Mouse (Mus musculus): Measurements from ENCODE around the gene Olfr1277. TPM values are rescaled to one million over a fixed set of nuclear protein-coding genes. Genes with fewer than 3 reads are reported as not detected.

The Olfr1277 gene
- polyA plus RNA-seq (2011; ENCODE audit: insufficient read depth, insufficient read length, low replicate concordance, missing spikeins) = not detected in 2 replicates

- WGBS = 67% methylated on average over 2 of the region's 2 CpGs
- no peak within 1 kb of the TSS for H3K27ac ChIP-seq (ENCODE audit: control insufficient read depth, insufficient read depth, low read depth, low read length, poor library complexity)
- TF ChIP-seq POLR2A (IDR thresholded peaks at IDR 0.05; ENCODE audit: borderline replicate concordance, control insufficient read depth, low read depth, low read length) (no peak), CTCF (IDR thresholded peaks at IDR 0.05; ENCODE audit: control insufficient read depth, insufficient read depth, low read length) (no peak)
Measured at GRCm38 (mm10) chr2:111274006-111274405, at the start of gene Olfr1277. Gene Olfr1277 (minus strand): TSS chr2:111274106.

GRCm38 (mm10) chr2:111313717-111314116 lies 39.8 kb upstream of the Olfr1277 start, which contains the start of gene Olfr1280:
Gene Olfr1280 (plus strand): TSS chr2:111314017.
- no peak for TF ChIP-seq CTCF (IDR thresholded peaks at IDR 0.05; ENCODE audit: control insufficient read depth, insufficient read depth, low read length)
- TF ChIP-seq POLR2A (IDR thresholded peaks at IDR 0.05; ENCODE audit: borderline replicate concordance, control insufficient read depth, low read depth, low read length) = no peak
- H3K4me1 ChIP-seq (ENCODE audit: control insufficient read depth, insufficient read depth, low read length) = no peaks in the 10 kb centered on the region
- no peak within 1 kb of the TSS for H3K27ac ChIP-seq (ENCODE audit: control insufficient read depth, insufficient read depth, low read depth, low read length, poor library complexity)
- no peak within 1 kb of the TSS for H3K4me3 ChIP-seq (replicated peaks; ENCODE audit: control insufficient read depth, low read depth, low read length)

More at GRCm38 (mm10) chr2:111274006-111274405, at the start of gene Olfr1277:
- H3K4me1 ChIP-seq (ENCODE audit: control insufficient read depth, insufficient read depth, low read length) = no peaks in the 10 kb centered on the region
- H3K4me3 ChIP-seq (replicated peaks; ENCODE audit: control insufficient read depth, low read depth, low read length) = no peak within 1 kb of the TSS

- no peaks in the 10 kb centered on the region for H3K4me1 ChIP-seq (ENCODE audit: control insufficient read depth, insufficient read depth, low read length)
- no peak for TF ChIP-seq CTCF (IDR thresholded peaks at IDR 0.05; ENCODE audit: control insufficient read depth, insufficient read depth, low read length)
- H3K4me3 ChIP-seq (replicated peaks; ENCODE audit: control insufficient read depth, low read depth, low read length) = no peak within 1 kb of the TSS
- H3K27ac ChIP-seq (ENCODE audit: control insufficient read depth, insufficient read depth, low read depth, low read length, poor library complexity) = no peak within 1 kb of the TSS
Measured at GRCm38 (mm10) chr2:111300374-111300773, 26.5 kb upstream of the Olfr1277 start, which contains the start of gene Olfr1279. Gene Olfr1279 (plus strand): TSS chr2:111300635.

GRCm38 (mm10) chr2:111298541-111298940 lies 24.6 kb upstream of the Olfr1277 start:
- no peak overlapping the region for H3K4me3 ChIP-seq (replicated peaks; ENCODE audit: control insufficient read depth, low read depth, low read length)
- no peak overlapping the region for H3K27ac ChIP-seq (ENCODE audit: control insufficient read depth, insufficient read depth, low read depth, low read length, poor library complexity)
- no peaks in the 10 kb centered on the region for H3K4me1 ChIP-seq (ENCODE audit: control insufficient read depth, insufficient read depth, low read length)
- TF ChIP-seq POLR2A (IDR thresholded peaks at IDR 0.05; ENCODE audit: borderline replicate concordance, control insufficient read depth, low read depth, low read length) (no peak), CTCF (IDR thresholded peaks at IDR 0.05; ENCODE audit: control insufficient read depth, insufficient read depth, low read length) (no peak)

- TF ChIP-seq CTCF (IDR thresholded peaks at IDR 0.05; ENCODE audit: control insufficient read depth, insufficient read depth, low read length) = no peak
- no peak for TF ChIP-seq POLR2A (IDR thresholded peaks at IDR 0.05; ENCODE audit: borderline replicate concordance, control insufficient read depth, low read depth, low read length)
- H3K4me1 ChIP-seq (ENCODE audit: control insufficient read depth, insufficient read depth, low read length) = no peaks in the 10 kb centered on the region
- no peak within 1 kb of the TSS for H3K4me3 ChIP-seq (replicated peaks; ENCODE audit: control insufficient read depth, low read depth, low read length)
- no peak within 1 kb of the TSS for H3K27ac ChIP-seq (ENCODE audit: control insufficient read depth, insufficient read depth, low read depth, low read length, poor library complexity)
Measured at GRCm38 (mm10) chr2:111289836-111290235, 15.9 kb upstream of the Olfr1277 start, which contains the start of gene Olfr1278. Gene Olfr1278 (plus strand): TSS chr2:111290136.

- Histone ChIP-seq H3K4me1 (ENCODE audit: control insufficient read depth, insufficient read depth, low read length) (no peaks in the 10 kb centered on the region), H3K27ac (ENCODE audit: control insufficient read depth, insufficient read depth, low read depth, low read length, poor library complexity) (no peak within 1 kb of the TSS), H3K4me3 (replicated peaks; ENCODE audit: control insufficient read depth, low read depth, low read length) (no peak within 1 kb of the TSS)
- TF ChIP-seq CTCF (IDR thresholded peaks at IDR 0.05; ENCODE audit: control insufficient read depth, insufficient read depth, low read length) = no peak
- no peak for TF ChIP-seq POLR2A (IDR thresholded peaks at IDR 0.05; ENCODE audit: borderline replicate concordance, control insufficient read depth, low read depth, low read length)
Measured at GRCm38 (mm10) chr2:111254216-111254615, 19.7 kb downstream of the Olfr1277 start, which contains the start of gene Olfr1276. Gene Olfr1276 (plus strand): TSS chr2:111254516.

GRCm38 (mm10) chr2:111235186-111235585 lies 38.7 kb downstream of the Olfr1277 start, which contains the start of gene Olfr1275:
Gene Olfr1275 (minus strand): TSS chr2:111235286.
- no peaks in the 10 kb centered on the region for H3K4me1 ChIP-seq (ENCODE audit: control insufficient read depth, insufficient read depth, low read length)
- H3K27ac ChIP-seq (ENCODE audit: control insufficient read depth, insufficient read depth, low read depth, low read length, poor library complexity) = no peak within 1 kb of the TSS
- no peak within 1 kb of the TSS for H3K4me3 ChIP-seq (replicated peaks; ENCODE audit: control insufficient read depth, low read depth, low read length)
- WGBS = 57% methylated on average over 1 of the region's 1 CpGs
- no peak for TF ChIP-seq POLR2A (IDR thresholded peaks at IDR 0.05; ENCODE audit: borderline replicate concordance, control insufficient read depth, low read depth, low read length)
- TF ChIP-seq CTCF (IDR thresholded peaks at IDR 0.05; ENCODE audit: control insufficient read depth, insufficient read depth, low read length) = no peak

- 77% methylated on average over 6 of the region's 6 CpGs for WGBS
- TF ChIP-seq CTCF (IDR thresholded peaks at IDR 0.05; ENCODE audit: control insufficient read depth, insufficient read depth, low read length) (no peak), POLR2A (IDR thresholded peaks at IDR 0.05; ENCODE audit: borderline replicate concordance, control insufficient read depth, low read depth, low read length) (no peak)
- Histone ChIP-seq H3K27ac (ENCODE audit: control insufficient read depth, insufficient read depth, low read depth, low read length, poor library complexity) (no peak within 1 kb of the TSS), H3K4me3 (replicated peaks; ENCODE audit: control insufficient read depth, low read depth, low read length) (no peak within 1 kb of the TSS), H3K4me1 (ENCODE audit: control insufficient read depth, insufficient read depth, low read length) (no peaks in the 10 kb centered on the region)
Measured at GRCm38 (mm10) chr2:111229502-111229901, 44.4 kb downstream of the Olfr1277 start, which contains the start of gene 4930430A15Rik. Gene 4930430A15Rik (minus strand): TSS chr2:111229602.

Other genes with a start within 250 kb of the Olfr1277 start
- not detected in 2 replicates for gene Gm13941, start 168.1 kb downstream of the Olfr1277 start, polyA plus RNA-seq (2011; ENCODE audit: insufficient read depth, insufficient read length, low replicate concordance, missing spikeins)
- gene Gm15130, start 121.2 kb downstream of the Olfr1277 start, polyA plus RNA-seq (2011; ENCODE audit: insufficient read depth, insufficient read length, low replicate concordance, missing spikeins) = not detected in 2 replicates
- not detected in 2 replicates for gene 4930430A15Rik, start 44.5 kb downstream of the Olfr1277 start, polyA plus RNA-seq (2011; ENCODE audit: insufficient read depth, insufficient read length, low replicate concordance, missing spikeins)
- not detected in 2 replicates for gene Olfr1275, start 38.8 kb downstream of the Olfr1277 start, polyA plus RNA-seq (2011; ENCODE audit: insufficient read depth, insufficient read length, low replicate concordance, missing spikeins)
- gene Olfr1276, start 19.6 kb downstream of the Olfr1277 start, polyA plus RNA-seq (2011; ENCODE audit: insufficient read depth, insufficient read length, low replicate concordance, missing spikeins) = not detected in 2 replicates
- not detected in 2 replicates for gene Olfr1278, start 16.0 kb upstream of the Olfr1277 start, polyA plus RNA-seq (2011; ENCODE audit: insufficient read depth, insufficient read length, low replicate concordance, missing spikeins)
- not detected in 2 replicates for gene Olfr1279, start 26.5 kb upstream of the Olfr1277 start, polyA plus RNA-seq (2011; ENCODE audit: insufficient read depth, insufficient read length, low replicate concordance, missing spikeins)
- not detected in 2 replicates for gene Olfr1280, start 39.9 kb upstream of the Olfr1277 start, polyA plus RNA-seq (2011; ENCODE audit: insufficient read depth, insufficient read length, low replicate concordance, missing spikeins)
- gene Olfr1281, start 52.4 kb upstream of the Olfr1277 start, polyA plus RNA-seq (2011; ENCODE audit: insufficient read depth, insufficient read length, low replicate concordance, missing spikeins) = not detected in 2 replicates
- not detected in 2 replicates for gene Olfr1282, start 62.0 kb upstream of the Olfr1277 start, polyA plus RNA-seq (2011; ENCODE audit: insufficient read depth, insufficient read length, low replicate concordance, missing spikeins)
- gene Olfr1283, start 92.7 kb upstream of the Olfr1277 start, polyA plus RNA-seq (2011; ENCODE audit: insufficient read depth, insufficient read length, low replicate concordance, missing spikeins) = not detected in 2 replicates
- not detected in 2 replicates for gene Olfr1284, start 101.4 kb upstream of the Olfr1277 start, polyA plus RNA-seq (2011; ENCODE audit: insufficient read depth, insufficient read length, low replicate concordance, missing spikeins)
- gene Olfr1286, start 149.0 kb upstream of the Olfr1277 start, polyA plus RNA-seq (2011; ENCODE audit: insufficient read depth, insufficient read length, low replicate concordance, missing spikeins) = not detected in 2 replicates
- not detected in 2 replicates for gene Olfr1287, start 175.0 kb upstream of the Olfr1277 start, polyA plus RNA-seq (2011; ENCODE audit: insufficient read depth, insufficient read length, low replicate concordance, missing spikeins)
- gene Olfr1288, start 200.0 kb upstream of the Olfr1277 start, polyA plus RNA-seq (2011; ENCODE audit: insufficient read depth, insufficient read length, low replicate concordance, missing spikeins) = not detected in 2 replicates
- not detected in 2 replicates for gene Olfr1289, start 206.7 kb upstream of the Olfr1277 start, polyA plus RNA-seq (2011; ENCODE audit: insufficient read depth, insufficient read length, low replicate concordance, missing spikeins)
- gene Olfr1290, start 219.7 kb upstream of the Olfr1277 start, polyA plus RNA-seq (2011; ENCODE audit: insufficient read depth, insufficient read length, low replicate concordance, missing spikeins) = not detected in 2 replicates
- gene Olfr1291-ps1, start 223.1 kb upstream of the Olfr1277 start, polyA plus RNA-seq (2011; ENCODE audit: insufficient read depth, insufficient read length, low replicate concordance, missing spikeins) = not detected in 2 replicates

All from bone marrow, adult 2 months (tissue).